Mouse (Mus musculus) cerebellum, postnatal 36 days (tissue): ENCODE measurements around the gene Olfr654.

Source experiments
- DNase-seq, 2 experiments: peaks; one replicate each; pipeline ENCODE4 v3.0.0; 2021 to 2022; ENCODE audit warnings: mixed read lengths in 2 of 2

Gene Olfr654

DNA sequence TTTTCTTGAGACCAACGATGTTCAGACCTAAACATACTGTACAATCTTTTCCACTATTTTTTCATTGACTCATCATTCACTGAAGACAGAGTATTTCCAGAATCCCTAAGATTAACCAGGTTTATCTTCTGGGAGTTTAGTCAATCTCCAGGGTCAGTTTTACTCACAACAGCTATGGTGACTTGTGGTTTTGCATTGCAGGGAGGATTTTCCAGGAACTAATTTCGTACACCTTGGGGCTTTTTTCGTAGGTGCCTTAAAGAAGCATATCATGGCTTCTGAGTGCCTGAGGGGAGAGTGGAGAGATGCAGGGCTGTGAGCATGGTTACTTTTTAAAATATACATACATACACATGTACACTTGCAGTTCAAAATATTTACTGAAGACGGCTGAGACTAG, at the start of gene Olfr654:
Gene Olfr654, plus strand, starts transcription at position 301 of the 400 bp plus-strand sequence.
- no peak for DNase-seq

DNA sequence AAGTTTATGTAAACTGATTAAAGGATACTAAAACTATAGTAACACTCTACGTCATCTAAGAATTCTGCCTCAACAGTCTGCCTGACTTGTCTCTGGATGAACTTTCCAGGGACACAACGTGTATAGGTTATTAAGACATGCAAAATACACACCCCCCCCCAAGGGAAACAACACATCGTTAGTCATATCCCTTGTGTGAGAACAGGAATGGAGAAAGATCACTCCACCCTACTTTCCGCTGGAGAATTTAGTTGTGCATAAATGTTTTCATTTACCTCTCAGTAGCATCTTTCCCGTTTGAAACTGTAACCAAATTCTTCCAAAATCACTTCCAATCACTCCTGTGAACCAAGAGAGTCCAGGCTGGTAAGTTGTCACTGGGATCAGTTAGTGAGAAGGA, 37.0 kb upstream of the Olfr654 start, which contains the start of gene Olfr651:
Gene Olfr651, plus strand, starts transcription at position 301 of the 400 bp plus-strand sequence.
- no peak for DNase-seq

DNA sequence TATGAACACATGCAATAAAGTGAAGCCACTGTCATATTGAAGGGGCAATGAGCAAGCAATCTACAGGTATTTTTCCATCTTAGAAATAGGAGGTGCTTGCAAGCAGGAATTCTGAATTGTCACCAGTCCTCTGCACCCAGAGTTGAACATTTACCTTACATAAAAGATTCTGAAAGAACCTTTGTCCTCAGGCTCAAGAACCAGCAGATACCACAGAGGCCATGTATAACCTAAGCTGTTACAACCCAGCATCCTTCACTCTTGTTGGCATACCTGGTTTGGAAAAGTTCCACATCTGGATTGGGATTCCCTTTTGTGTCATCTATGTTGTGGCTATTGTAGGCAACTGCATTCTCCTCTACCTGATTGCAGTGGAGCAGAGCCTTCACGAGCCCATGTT, 34.1 kb upstream of the Olfr654 start:
- DNase-seq, result no peak

DNA sequence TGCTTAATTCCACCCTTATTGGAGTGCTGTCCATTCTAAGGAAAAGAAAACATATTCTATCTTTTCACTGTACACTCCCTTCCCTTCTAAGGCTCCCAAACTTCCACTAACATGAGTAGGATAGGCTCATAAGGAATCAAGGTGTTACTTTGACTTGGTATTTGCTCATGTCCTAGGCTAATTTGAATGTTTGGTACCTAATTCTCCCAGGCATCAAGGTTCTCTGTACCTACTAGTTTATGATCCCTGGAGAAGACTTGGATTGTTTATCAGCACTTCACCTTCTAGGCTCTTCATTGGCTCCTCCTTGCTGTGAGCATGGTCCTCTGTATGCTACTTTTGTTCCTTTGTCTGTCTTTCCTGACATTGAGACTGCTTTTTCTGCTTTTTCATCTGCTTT, 26.2 kb upstream of the Olfr654 start, which contains the start of gene Olfr652:
Gene Olfr652, plus strand, starts transcription at position 301 of the 400 bp plus-strand sequence.
- no peak for DNase-seq

DNA sequence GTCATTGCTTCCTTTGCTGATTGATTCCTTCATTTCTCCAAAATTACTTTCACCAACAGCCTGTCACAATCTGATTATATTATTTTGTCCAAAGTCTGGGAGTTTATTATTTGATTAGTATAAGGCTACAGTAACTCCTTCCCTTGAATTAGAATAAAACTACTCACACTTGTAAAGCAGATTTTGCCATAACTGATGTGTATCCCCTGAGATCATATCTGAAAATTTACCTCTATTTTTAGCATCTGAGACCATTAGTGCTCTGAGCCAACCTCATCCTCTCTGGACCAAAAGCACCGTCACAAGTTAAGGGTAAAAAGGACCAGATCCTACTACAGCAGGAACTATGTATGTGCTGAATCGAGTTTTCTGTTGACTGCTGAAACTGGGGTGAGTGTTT, 9.8 kb upstream of the Olfr654 start, which contains the start of gene Olfr653:
Gene Olfr653, plus strand, starts transcription at position 301 of the 400 bp plus-strand sequence.
- DNase-seq, result no peak

DNA sequence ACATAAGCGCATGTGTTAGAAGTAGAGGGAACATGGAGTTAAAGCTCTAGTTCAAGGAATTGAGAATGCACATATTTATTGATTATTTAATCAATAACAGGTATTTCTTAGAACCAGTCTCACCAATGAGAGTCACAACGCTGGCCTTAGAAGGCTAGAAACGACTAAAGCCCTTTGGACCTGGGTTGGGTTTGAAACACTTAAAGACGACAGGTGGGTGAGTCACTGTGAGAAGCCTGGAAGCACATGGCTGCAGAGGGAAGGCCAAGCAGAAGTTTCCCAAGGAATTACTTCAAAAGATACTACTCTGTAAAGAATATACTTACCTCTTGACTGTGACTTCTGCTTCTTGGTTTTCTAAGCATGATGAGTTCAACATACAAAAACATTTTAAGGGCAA, 6.0 kb upstream of the Olfr654 start:
- no peak for DNase-seq

DNA sequence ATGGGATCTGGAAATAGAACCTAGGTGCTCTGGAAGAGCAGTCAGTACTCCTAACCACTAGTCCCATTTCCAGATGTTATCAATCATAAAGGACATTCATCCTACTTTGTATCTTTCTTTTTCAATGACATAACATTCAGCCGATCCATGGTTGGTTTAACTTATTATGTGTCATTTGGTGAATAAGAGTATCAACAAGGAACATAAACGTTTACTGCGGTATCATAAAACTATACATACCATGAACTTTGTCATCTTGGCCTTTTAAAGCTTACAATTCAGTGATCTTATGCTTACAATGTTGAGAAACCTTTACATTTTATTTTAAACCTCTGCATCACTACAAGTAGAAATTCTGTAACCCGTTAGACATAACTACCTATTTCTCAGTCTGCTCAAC, 5.4 kb upstream of the Olfr654 start:
- DNase-seq, result no peak

DNA sequence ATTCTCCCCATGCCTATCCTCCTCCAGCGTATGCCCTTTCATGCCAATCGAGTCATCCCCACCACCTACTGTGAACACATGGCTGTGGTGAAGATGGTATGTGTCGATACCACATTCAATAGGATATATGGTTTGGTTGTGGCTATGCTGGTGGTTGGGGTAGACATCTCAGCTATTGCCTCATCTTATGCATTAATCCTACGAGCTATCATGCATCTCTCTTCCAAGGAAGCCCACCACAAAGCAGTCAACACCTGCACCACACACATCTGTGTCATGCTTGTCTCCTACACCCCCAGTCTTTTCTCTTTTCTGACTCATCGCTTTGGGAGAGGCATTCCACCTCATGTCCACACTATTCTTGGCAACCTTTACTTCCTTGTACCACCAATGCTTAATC, 1.4 kb downstream of the Olfr654 start:
- DNase-seq, result no peak

DNA sequence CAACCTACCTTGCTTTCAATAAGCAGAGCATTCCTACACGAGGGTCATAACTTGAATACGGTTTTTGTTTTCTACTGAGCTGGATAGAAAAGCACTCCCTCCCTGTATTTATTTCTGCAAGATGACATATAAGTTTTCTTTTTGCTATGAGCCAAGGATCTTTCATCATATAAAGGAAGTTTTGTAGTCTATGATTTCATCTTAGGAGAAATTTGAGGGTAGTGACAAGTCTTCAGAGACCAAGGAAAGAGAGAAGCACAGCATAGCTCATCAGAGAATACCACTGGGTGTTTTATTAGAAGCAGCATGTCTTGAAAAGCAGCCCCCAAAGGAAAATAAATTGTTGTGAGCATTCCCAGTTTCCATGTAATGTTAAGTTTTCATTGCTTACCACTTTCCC, 14.9 kb downstream of the Olfr654 start, which contains the start of gene Olfr655:
Gene Olfr655, minus strand, starts transcription at position 101 of the 400 bp plus-strand sequence.
- no peak for DNase-seq

DNA sequence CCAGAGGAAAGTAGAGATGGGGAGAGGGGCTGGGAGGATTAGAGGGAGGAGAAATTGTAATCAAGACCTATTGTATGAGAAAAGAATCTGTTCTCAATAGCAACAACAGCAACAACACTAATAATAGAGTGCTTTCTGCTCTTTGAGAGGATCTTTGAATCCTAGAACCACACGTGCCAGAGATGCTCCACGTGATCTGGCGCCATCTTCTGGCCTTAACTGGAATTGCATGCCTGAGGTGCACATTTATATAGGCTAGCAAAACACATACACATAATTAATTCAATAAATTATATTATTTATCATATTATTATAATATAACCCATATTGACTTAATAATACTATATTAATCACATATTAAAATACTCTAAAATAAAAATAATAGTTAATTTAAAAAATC, 16.3 kb downstream of the Olfr654 start:
- no peak for DNase-seq

DNA sequence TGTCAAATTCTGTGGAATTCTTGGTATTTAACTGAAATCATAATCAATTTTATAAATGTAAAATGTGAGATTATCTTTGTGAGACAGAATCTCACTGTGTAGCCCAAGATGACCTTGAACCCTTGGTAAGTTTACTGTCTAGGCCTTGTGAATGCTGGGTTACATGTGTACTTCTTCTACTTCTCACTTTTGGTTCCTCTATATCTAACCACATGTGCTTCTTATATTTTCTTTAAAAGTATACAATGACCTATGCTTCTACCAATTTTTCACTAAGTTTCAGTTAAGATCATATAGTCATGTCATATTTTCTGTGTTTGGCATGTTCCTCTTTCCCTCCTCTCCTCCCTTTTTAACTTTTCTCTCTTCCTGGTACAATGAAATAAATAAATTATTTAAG, 17.9 kb downstream of the Olfr654 start:
- no peak for DNase-seq

DNA sequence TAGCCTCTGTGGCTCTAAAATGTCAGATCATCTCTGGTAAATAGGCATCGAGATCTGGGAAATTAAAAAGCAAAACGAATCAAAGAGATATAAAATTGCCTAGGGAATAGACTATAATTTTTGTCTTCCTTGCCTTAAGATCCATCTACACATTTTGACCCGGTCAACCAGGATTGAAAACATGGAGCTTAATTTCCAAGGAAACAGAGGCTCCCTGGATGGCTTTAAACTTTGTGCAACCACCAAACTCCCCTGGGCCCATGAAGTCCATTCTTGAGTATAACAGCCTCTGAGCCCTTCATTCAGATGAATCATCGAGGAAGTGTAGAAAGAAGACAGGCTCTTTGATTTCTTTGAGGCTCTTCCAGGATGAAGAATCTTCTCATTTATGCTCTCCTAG, 26.8 kb downstream of the Olfr654 start, which contains the start of gene Olfr656:
Gene Olfr656, plus strand, starts transcription at position 301 of the 400 bp plus-strand sequence.
- DNase-seq, result no peak

DNA sequence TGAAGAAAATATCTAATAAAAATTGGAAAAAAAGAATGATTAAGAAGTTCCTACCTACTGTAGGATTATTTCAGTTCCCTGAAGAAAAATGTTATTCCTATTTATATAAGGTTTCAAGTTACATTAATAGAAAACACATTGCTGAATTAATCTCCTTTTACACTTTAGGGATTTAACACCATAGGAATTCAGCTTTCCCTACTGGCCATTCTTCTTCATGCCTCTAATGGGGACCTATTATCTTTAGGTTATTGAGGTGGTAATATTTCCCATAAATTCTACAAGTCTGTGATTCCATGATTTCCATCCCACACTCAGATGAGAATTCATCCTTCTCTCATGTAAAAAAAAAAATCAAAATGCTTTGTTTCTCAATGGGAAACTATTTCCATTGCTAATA, 37.7 kb downstream of the Olfr654 start, which contains the start of gene Olfr657:
Gene Olfr657, plus strand, starts transcription at position 301 of the 400 bp plus-strand sequence.
- DNase-seq, result no peak
